Mouse (Mus musculus): ENCODE data around the gene Hepacam2.

DNA sequence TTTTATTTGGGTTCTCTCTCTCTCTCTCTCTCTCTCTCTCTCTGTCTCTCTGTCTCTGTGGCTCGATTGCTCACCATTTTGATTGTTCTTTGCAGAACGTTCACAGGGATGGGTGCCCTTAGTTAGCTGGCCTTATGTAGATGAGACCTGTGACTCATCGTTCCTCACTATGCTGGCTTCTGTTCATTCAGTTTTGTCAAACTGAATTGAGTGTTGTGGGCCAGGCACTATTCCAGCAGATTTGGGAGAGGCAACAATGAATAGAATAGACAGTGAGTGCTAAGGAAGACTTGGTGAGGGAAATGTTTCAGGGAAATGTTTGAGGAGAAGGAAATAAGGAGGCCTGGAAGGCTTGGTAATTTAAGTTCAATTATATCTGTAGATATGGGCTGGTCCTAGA, 2.2 kb upstream of the Hepacam2 start:
- TF ChIP-seq CTCF (IDR thresholded peaks at IDR 0.05; ENCODE audit: low read depth) (no peak), EP300 (optimal IDR thresholded peaks at IDR 0.05) (no peak)
